Mouse (Mus musculus): Measurements from ENCODE around the gene Mapkap1.

GRCm38 (mm10) chr2:34566601-34567000 lies 160.0 kb downstream of the Mapkap1 start:
- TF ChIP-seq POLR2AphosphoS2 (IDR thresholded peaks at IDR 0.05; ENCODE audit: insufficient read length, low read depth) (no peak), TCF3 (IDR thresholded peaks at IDR 0.05; ENCODE audit: insufficient read length, low read depth) (no peak), CEBPB (IDR thresholded peaks at IDR 0.05; ENCODE audit: insufficient read depth, poor library complexity, severe bottlenecking) (no peak)
